Mouse (Mus musculus) bone marrow macrophage, adult 2 months (primary cell): Measurements from ENCODE around the gene Ptpn6. TPM values are rescaled to one million over a fixed set of nuclear protein-coding genes. Genes with fewer than 3 reads are reported as not detected.
"Not testable (repeated sequence)": the region's sequence is repeated elsewhere in the genome, so short reads cannot be mapped to it uniquely, and the experiment has no call there.

Source experiments
- H3K27ac ChIP-seq: 2 replicates; pipeline ENCODE4 v1.5.1; 2012; ENCODE audit warnings: low read depth, low read length; ENCODE audit not compliant: insufficient read depth
- H3K4me1 ChIP-seq: 2 replicates; pipeline ENCODE4 v1.6.1; 2012; ENCODE audit warnings: low read length; ENCODE audit not compliant: control insufficient read depth, insufficient read depth
- H3K4me3 ChIP-seq: 2 replicates; pipeline ENCODE4 v1.5.1; 2012; ENCODE audit warnings: mild to moderate bottlenecking, low read length, moderate library complexity; ENCODE audit not compliant: insufficient read depth
- CTCF ChIP-seq: IDR thresholded peaks from 2 replicates; pipeline ENCODE4 v1.5.1; 2012; ENCODE audit warnings: low read depth, mild to moderate bottlenecking, low read length, moderate library complexity
- POLR2A ChIP-seq: IDR thresholded peaks from 2 replicates; pipeline ENCODE4 v1.6.1; 2012; ENCODE audit warnings: mild to moderate bottlenecking, low read depth, low read length, borderline replicate concordance
- polyA plus RNA-seq: library from polyadenylated mRNA; stranded (reverse); fragments of >200 nt; gene quantifications from 2 replicates; pipeline ENCODE4 v1.2.4, GENCODE M21; 2012; ENCODE audit not compliant: missing spikeins, insufficient read depth, insufficient read length

The Ptpn6 gene
- polyA plus RNA-seq, 1 experiment: 614 TPM

GRCm38 (mm10) chr6:124688151-124688758 lies 50.3 kb downstream of the Ptpn6 start:
- TF ChIP-seq POLR2A: no peak
- peak overlapping the region; percentile 50 for H3K4me3 ChIP-seq
- peaks cover 53% of the 10 kb centered on the region for H3K4me1 ChIP-seq
- H3K27ac ChIP-seq: peak overlapping the region; percentile 93

- peaks cover 58% of the 10 kb centered on the region for H3K4me1 ChIP-seq
- not testable (repeated sequence) for H3K27ac ChIP-seq
- TF ChIP-seq CTCF: peak; percentile 23; the same call in 1 of the 2 replicates
Observed at GRCm38 (mm10) chr6:124686644-124687043, 51.9 kb downstream of the Ptpn6 start.

GRCm38 (mm10) chr6:124685606-124686386 lies 52.7 kb downstream of the Ptpn6 start:
- H3K4me1 ChIP-seq: peaks cover 58% of the 10 kb centered on the region
- H3K27ac ChIP-seq: no peak overlapping the region
- TF ChIP-seq CTCF: no peak
- no peak for TF ChIP-seq POLR2A
- no peak overlapping the region for H3K4me3 ChIP-seq

More at GRCm38 (mm10) chr6:124686644-124687043, 51.9 kb downstream of the Ptpn6 start:
- H3K4me3 ChIP-seq: not testable (repeated sequence)

GRCm38 (mm10) chr6:124683591-124684417 lies 54.7 kb downstream of the Ptpn6 start:
- no peak overlapping the region for H3K4me3 ChIP-seq
- no peak overlapping the region for H3K27ac ChIP-seq
- H3K4me1 ChIP-seq: peaks cover 48% of the 10 kb centered on the region
- no peak for TF ChIP-seq POLR2A
- no peak for TF ChIP-seq CTCF

- H3K4me1 ChIP-seq: peaks cover 36% of the 10 kb centered on the region
- H3K27ac ChIP-seq: peak overlapping the region; percentile 9; the same call in 1 of the 2 replicates
Observed at GRCm38 (mm10) chr6:124682291-124682690, 56.2 kb downstream of the Ptpn6 start.

GRCm38 (mm10) chr6:124679486-124679885 lies 59.0 kb downstream of the Ptpn6 start:
- Histone ChIP-seq H3K4me1 (peaks cover 21% of the 10 kb centered on the region), H3K4me3 (no peak overlapping the region), H3K27ac (no peak overlapping the region)
- no peak for TF ChIP-seq CTCF

More at GRCm38 (mm10) chr6:124682291-124682690, 56.2 kb downstream of the Ptpn6 start:
- H3K4me3 ChIP-seq: not testable (repeated sequence)

- peaks cover 16% of the 10 kb centered on the region for H3K4me1 ChIP-seq
- no peak overlapping the region for H3K4me3 ChIP-seq
- TF ChIP-seq POLR2A (no peak), CTCF (no peak)
- no peak overlapping the region for H3K27ac ChIP-seq
Observed at GRCm38 (mm10) chr6:124678769-124679168, 59.7 kb downstream of the Ptpn6 start.

GRCm38 (mm10) chr6:124676171-124676570 lies 62.3 kb downstream of the Ptpn6 start:
- Histone ChIP-seq H3K27ac (no peak overlapping the region), H3K4me1 (peaks cover 11% of the 10 kb centered on the region), H3K4me3 (no peak overlapping the region)
- TF ChIP-seq POLR2A (no peak), CTCF (no peak)

- H3K4me3 ChIP-seq: no peak overlapping the region
Observed at GRCm38 (mm10) chr6:124674591-124674990, 63.9 kb downstream of the Ptpn6 start.

GRCm38 (mm10) chr6:124673619-124674018 lies 64.9 kb downstream of the Ptpn6 start:
- Histone ChIP-seq H3K4me3 (no peak overlapping the region), H3K4me1 (peaks cover 22% of the 10 kb centered on the region), H3K27ac (no peak overlapping the region)
- TF ChIP-seq CTCF: no peak
- TF ChIP-seq POLR2A: no peak

More at GRCm38 (mm10) chr6:124674591-124674990, 63.9 kb downstream of the Ptpn6 start:
- TF ChIP-seq POLR2A (no peak), CTCF (no peak)
- no peak overlapping the region for H3K27ac ChIP-seq
- peaks cover 22% of the 10 kb centered on the region for H3K4me1 ChIP-seq
